Mouse (Mus musculus): ENCODE results near the gene Fabp3. TPM values are rescaled to one million over a fixed set of nuclear protein-coding genes. Genes with fewer than 3 reads are reported as not detected.

The Fabp3 gene
- total and polyA plus RNA-seq, 3 experiments, result 0.60 TPM; not detected in 2

DNA sequence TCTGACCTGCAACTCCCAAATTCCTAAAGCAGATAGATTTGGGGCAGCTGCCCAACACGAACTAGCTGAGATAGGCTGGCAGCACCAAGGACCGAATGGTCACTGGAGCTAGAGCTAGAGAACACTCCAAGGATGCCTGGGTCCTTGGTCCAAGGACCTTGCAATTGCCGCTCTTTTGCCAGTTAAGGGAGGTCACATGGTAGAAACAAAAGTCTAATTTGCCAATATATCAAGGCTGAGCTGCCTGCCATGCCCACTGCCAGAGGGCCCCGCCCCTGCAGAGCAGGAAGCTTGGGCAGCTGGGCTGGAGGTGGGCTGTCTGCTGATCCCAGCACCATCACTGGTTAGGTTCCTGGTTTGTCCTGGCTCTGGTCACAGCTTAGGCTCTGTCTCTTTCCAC lies 5.2 kb downstream of the Fabp3 start:
- H3K4me3 ChIP-seq (ENCODE audit: control insufficient read depth in 1 of 2, insufficient read depth in 1 of 2, low read depth in 2 of 2, low read length in 2 of 2), result no peak overlapping the region
- no peaks in the 10 kb centered on the region for H3K9me3 ChIP-seq (replicated peaks; ENCODE audit: insufficient read depth, low read length)
- TF ChIP-seq CHD2 (IDR thresholded peaks at IDR 0.05; ENCODE audit: low read length), result no peak
- TF ChIP-seq POLR2AphosphoS2 (IDR thresholded peaks at IDR 0.05; ENCODE audit: low read length), result no peak
- TF ChIP-seq UBTF (IDR thresholded peaks at IDR 0.05; ENCODE audit: borderline replicate concordance, insufficient read depth, low read depth, low read length), result no peak
- no peak for TF ChIP-seq NRF1 (IDR thresholded peaks at IDR 0.05; ENCODE audit: insufficient read depth, low read depth, low read length, poor library complexity, severe bottlenecking)
- TF ChIP-seq HCFC1 (IDR thresholded peaks at IDR 0.05; ENCODE audit: low read depth, low read length), result no peak
- no peak overlapping the region for H3K9ac ChIP-seq (ENCODE audit: control insufficient read depth, low read depth, low read length, poor library complexity, severe bottlenecking)
- no peaks in the 10 kb centered on the region for H3K79me2 ChIP-seq (ENCODE audit: control insufficient read depth, insufficient read depth, low read length, poor library complexity)
- no peaks in the 10 kb centered on the region; a peak in 1 of 4 replicates for H3K36me3 ChIP-seq (ENCODE audit: control insufficient read depth in 1 of 2, insufficient read depth in 2 of 2, low read length in 2 of 2)
- DNase-seq (ENCODE audit: low read depth, low spot score), result no peak
- no peak overlapping the region for H3K27ac ChIP-seq (ENCODE audit: control insufficient read depth, low read depth, low read length)
- no peaks in the 10 kb centered on the region for H3K27me3 ChIP-seq (ENCODE audit: control insufficient read depth in 1 of 2, insufficient read depth in 2 of 2, low read length in 2 of 2)
- H3K4me1 ChIP-seq (ENCODE audit: control insufficient read depth in 1 of 2, insufficient read depth in 2 of 2, low read length in 2 of 2), result no peaks in the 10 kb centered on the region

DNA sequence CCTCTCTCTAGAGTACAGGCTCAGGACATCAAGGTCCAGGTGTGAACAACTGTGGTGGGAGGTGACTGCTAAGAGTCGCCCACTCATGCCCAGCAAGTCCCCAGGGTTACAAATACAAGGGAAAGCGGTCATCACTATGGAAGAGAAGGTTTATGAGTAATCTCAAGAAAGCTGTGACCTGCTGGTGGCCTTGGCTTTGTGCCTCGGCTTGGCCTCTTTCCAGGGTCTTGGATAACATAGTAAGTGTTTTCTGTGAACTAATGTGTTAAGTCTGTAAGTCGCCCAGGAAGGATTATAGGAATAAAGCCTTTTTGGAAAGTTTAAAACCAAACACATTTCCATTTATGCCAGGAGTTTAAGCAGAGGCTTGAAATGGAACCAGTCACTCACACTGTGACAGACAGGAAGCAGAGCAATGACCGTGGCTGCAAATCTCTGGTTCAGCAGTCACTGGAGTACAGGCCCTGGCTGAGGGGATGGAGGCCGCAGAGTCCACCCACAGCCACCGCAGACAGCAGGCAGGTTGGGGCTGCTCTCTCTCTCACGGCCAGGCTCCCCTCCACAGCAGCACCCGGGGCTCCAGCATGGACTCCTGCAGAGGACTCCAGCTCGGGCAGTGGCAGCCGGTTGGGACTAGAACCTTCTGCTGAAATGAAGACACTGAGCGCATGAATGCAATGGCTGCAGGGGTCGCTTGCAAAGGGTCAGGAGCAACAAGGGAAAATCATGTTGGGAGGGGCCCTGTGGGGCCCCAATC lies 7.6 kb downstream of the Fabp3 start:
- no peak for TF ChIP-seq MEF2A (IDR thresholded peaks at IDR 0.05; ENCODE audit: extremely low read depth, insufficient replicate concordance, low read depth, low read length, poor library complexity, severe bottlenecking)
- Histone ChIP-seq H3K9ac (ENCODE audit: control insufficient read depth, low read depth, low read length, poor library complexity, severe bottlenecking) (no peak overlapping the region), H3K27ac (ENCODE audit: control insufficient read depth, low read depth, low read length) (no peak overlapping the region), H3K9me3 (replicated peaks; ENCODE audit: insufficient read depth, low read length) (no peaks in the 10 kb centered on the region), H3K36me3 (ENCODE audit: control insufficient read depth in 1 of 2, insufficient read depth in 2 of 2, low read length in 2 of 2) (no peaks in the 10 kb centered on the region; a peak in 1 of 4 replicates), H3K79me2 (ENCODE audit: control insufficient read depth, insufficient read depth, low read length, poor library complexity) (no peaks in the 10 kb centered on the region), H3K4me1 (ENCODE audit: control insufficient read depth in 1 of 2, insufficient read depth in 2 of 2, low read length in 2 of 2) (no peaks in the 10 kb centered on the region), H3K27me3 (ENCODE audit: control insufficient read depth in 1 of 2, insufficient read depth in 2 of 2, low read length in 2 of 2) (no peaks in the 10 kb centered on the region), H3K4me3 (ENCODE audit: control insufficient read depth in 1 of 2, insufficient read depth in 1 of 2, low read depth in 2 of 2, low read length in 2 of 2) (no peak overlapping the region)
- no peak for DNase-seq (ENCODE audit: low read depth, low spot score)

DNA sequence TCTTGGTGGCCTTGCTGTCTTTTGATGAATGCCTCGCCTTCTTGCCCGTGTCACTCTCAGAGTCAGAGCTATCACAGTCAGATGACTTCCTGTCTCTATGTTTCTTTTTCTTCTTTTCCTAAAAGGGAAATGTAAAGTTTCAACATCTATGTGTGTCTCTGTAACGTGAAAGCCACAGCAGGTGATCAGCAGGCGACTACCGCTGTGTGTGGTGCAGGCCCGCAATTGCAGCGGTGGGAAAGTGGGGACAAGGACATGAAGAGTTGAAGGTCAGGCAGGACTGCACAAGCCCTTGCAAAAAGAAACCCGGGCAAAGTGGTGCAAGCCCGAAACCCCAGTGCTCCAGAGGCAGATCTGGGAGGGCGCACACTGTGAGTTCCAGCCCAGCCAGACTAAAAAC lies 8.3 kb downstream of the Fabp3 start:
- no peak overlapping the region for H3K4me3 ChIP-seq (ENCODE audit: control insufficient read depth in 1 of 2, insufficient read depth in 1 of 2, low read depth in 2 of 2, low read length in 2 of 2)
- no peaks in the 10 kb centered on the region for H3K79me2 ChIP-seq (ENCODE audit: control insufficient read depth, insufficient read depth, low read length, poor library complexity)
- no peaks in the 10 kb centered on the region for H3K27me3 ChIP-seq (ENCODE audit: control insufficient read depth in 1 of 2, insufficient read depth in 2 of 2, low read length in 2 of 2)
- no peaks in the 10 kb centered on the region for H3K4me1 ChIP-seq (ENCODE audit: control insufficient read depth in 1 of 2, insufficient read depth in 2 of 2, low read length in 2 of 2)
- H3K36me3 ChIP-seq (ENCODE audit: control insufficient read depth in 1 of 2, insufficient read depth in 2 of 2, low read length in 2 of 2), result peaks cover 0 to under 1% of the 10 kb centered on the region in 2 experiments; a peak in 2 of 4 replicates
- H3K27ac ChIP-seq (ENCODE audit: control insufficient read depth, low read depth, low read length), result no peak overlapping the region
- no peak for TF ChIP-seq E2F4 (IDR thresholded peaks at IDR 0.05; ENCODE audit: borderline replicate concordance, low read depth, low read length)
- TF ChIP-seq GABPA (IDR thresholded peaks at IDR 0.05; ENCODE audit: low read depth, low read length), result no peak
- TF ChIP-seq UBTF (IDR thresholded peaks at IDR 0.05; ENCODE audit: borderline replicate concordance, insufficient read depth, low read depth, low read length), result no peak
- TF ChIP-seq ZMIZ1 (IDR thresholded peaks at IDR 0.05; ENCODE audit: low read depth, low read length), result no peak
- no peak for TF ChIP-seq MAFK (IDR thresholded peaks at IDR 0.05; ENCODE audit: borderline replicate concordance, low read depth, low read length)
- no peak for TF ChIP-seq ZNF384 (IDR thresholded peaks at IDR 0.05; ENCODE audit: low read depth, low read length)
- TF ChIP-seq MYC (IDR thresholded peaks at IDR 0.05; ENCODE audit: low read depth, low read length), result no peak
- TF ChIP-seq HCFC1 (IDR thresholded peaks at IDR 0.05; ENCODE audit: low read depth, low read length), result no peak
- no peak for TF ChIP-seq POLR2A (IDR thresholded peaks at IDR 0.05; ENCODE audit: control insufficient read depth in 1 of 2, insufficient read depth in 1 of 2, low read depth in 1 of 2, low read length in 2 of 2, poor library complexity in 1 of 2)
- no peak for TF ChIP-seq TCF12 (IDR thresholded peaks at IDR 0.05; ENCODE audit: low read depth, low read length)
- TF ChIP-seq CTCF (IDR thresholded peaks at IDR 0.05 in 2 of 3, conservative IDR thresholded peaks at IDR 0.05 in 1 of 3; ENCODE audit: control insufficient read depth in 1 of 3, insufficient read depth in 1 of 3, low read depth in 2 of 3, low read length in 3 of 3, poor library complexity in 1 of 3, severe bottlenecking in 1 of 3), result no peak
- TF ChIP-seq BHLHE40 (IDR thresholded peaks at IDR 0.05; ENCODE audit: borderline replicate concordance, low read depth, low read length), result no peak
- no peak for TF ChIP-seq POLR2AphosphoS5 (IDR thresholded peaks at IDR 0.05; ENCODE audit: borderline replicate concordance, low read depth, low read length)
- no peak for TF ChIP-seq ZKSCAN1 (IDR thresholded peaks at IDR 0.05; ENCODE audit: low read depth, low read length)
- TF ChIP-seq MAX (IDR thresholded peaks at IDR 0.05; ENCODE audit: low read length), result no peak
- no peak for DNase-seq (ENCODE audit: low read depth, low spot score)
- no peaks in the 10 kb centered on the region for H3K9me3 ChIP-seq (replicated peaks; ENCODE audit: insufficient read depth, low read length)
- H3K9ac ChIP-seq (ENCODE audit: control insufficient read depth, low read depth, low read length, poor library complexity, severe bottlenecking), result no peak overlapping the region
